Mouse (Mus musculus): ENCODE data around the gene Nes.

Gene Nes

GRCm38 (mm10) chr3:87949955-87950515 lies 20.8 kb upstream of the Nes start:
- no peak for DNase-seq (ENCODE audit: low read depth)

DNA sequence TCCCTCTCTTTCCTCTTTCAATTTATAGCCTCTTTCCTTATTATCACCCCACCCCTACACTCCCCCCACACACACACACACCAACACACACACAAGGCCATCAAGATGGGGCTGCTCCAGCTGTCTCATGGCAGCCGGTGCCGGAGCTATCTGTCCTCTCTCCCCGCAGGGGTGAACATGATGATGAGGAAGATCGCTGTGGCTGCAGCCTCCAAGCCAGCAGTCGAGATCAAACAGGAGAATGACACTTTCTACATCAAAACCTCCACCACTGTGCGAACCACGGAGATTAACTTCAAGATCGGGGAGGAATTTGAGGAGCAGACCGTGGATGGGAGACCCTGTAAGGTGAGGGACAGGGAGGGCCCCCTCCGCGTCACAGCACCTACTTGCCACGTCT lies 18.9 kb upstream of the Nes start:
- DNase-seq (ENCODE audit: low read depth): no peak

DNA sequence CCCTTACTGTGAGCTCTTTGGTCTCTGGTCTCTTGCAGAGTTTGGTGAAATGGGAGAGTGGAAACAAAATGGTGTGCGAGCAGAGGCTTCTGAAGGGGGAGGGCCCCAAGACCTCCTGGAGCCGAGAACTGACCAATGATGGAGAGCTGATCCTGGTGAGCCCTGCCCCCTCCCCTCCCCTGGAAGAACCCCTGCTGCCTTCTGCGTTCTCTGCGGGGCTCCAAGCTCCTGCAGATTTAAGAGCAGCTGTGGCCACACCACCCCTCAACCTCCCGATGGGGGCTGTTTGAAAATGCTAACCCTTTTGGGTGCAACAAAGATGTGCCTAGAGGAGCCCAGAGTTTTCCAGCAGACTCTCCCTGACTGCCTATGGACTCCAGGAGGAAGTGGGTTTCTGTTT lies 18.4 kb upstream of the Nes start:
- DNase-seq (ENCODE audit: low read depth): no peak

DNA sequence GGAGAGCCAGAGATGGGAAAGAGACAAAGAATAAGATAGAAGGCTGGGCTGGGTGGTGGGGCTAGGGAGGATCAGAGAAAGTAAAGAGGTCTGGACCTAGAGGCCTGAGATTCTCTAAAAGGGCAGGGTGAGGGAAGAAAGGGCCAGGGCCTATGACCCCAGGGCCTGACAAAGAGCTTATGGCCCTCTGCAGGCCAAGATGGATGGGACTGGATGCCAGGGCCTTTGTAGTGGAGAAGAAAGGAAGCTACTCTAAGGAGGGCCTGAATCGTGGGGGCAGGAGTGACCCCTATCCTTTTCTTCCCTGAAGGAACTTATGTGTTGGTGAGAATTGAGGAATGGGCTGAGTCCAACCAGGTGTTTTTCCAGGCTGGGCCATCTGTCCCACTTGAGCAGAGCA lies 12.8 kb upstream of the Nes start:
- DNase-seq (ENCODE audit: low read depth): no peak

GRCm38 (mm10) chr3:87958476-87958875 lies 12.4 kb upstream of the Nes start:
- no peak for DNase-seq (ENCODE audit: low read depth)

DNA sequence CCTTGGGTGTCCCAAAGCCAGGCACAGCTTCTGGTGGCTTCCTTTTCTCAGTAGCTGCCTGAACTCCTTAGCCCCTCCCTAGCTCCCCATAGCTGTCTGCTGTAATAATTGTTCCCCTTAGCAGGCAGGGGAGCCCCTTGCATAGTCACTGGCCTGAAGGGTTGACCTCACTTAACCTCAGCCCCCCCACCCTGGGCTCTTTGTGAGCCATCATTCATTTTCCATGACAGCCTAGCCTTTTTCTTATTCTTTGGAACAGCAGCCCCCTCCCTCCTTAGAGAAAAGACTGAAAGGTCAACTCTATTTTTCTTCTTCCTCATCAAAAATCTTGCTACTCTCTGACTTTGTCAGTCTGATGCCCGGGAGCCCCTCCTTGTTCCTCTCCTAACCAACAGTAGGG lies 11.9 kb upstream of the Nes start:
- no peak for DNase-seq (ENCODE audit: low read depth)

DNA sequence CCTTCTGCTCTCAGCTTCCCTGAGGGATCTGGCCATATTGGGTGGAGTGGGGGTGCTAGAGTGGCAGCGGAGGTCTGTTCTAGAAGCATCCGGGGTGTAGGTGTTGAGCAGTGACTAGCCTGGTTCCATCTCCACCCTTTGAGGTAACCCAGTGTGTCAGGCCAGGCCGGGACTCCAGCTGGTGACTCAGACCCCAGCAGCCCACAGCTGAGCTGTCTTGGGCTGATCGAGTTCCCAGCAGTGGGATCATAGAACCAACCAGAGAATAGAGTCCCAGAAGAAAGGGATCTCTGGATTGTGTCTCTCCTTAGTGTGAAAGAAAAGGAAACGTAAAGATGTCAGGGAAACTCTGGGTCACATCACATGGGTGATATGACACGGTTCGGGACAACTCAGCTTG lies 11.5 kb upstream of the Nes start:
- DNase-seq (ENCODE audit: low read depth): no peak

DNA sequence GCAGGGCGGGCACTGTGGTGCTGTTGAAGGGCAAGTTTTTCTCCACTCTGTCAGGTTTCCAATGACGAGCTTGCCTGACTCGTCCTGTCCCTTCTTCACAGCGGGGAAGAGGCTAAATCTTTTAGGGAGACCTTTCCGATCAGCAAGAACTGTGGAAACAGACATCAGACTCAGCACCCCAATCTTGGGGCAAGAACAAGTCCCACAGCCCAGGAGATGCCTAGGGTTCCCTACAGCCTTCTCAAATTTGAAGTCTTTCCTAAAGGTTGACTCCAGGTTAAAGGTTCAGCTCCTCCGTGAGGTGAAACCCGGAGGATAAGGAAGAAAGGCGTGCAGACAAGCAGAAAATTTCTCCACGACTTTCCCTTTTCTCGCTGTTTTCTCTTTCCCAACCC lies 10.7 kb upstream of the Nes start:
- DNase-seq (ENCODE audit: low read depth): no peak

- peak; percentile 85 for DNase-seq (ENCODE audit: low read depth)
Observed at GRCm38 (mm10) chr3:87960586-87961191, 10.2 kb upstream of the Nes start.

DNA sequence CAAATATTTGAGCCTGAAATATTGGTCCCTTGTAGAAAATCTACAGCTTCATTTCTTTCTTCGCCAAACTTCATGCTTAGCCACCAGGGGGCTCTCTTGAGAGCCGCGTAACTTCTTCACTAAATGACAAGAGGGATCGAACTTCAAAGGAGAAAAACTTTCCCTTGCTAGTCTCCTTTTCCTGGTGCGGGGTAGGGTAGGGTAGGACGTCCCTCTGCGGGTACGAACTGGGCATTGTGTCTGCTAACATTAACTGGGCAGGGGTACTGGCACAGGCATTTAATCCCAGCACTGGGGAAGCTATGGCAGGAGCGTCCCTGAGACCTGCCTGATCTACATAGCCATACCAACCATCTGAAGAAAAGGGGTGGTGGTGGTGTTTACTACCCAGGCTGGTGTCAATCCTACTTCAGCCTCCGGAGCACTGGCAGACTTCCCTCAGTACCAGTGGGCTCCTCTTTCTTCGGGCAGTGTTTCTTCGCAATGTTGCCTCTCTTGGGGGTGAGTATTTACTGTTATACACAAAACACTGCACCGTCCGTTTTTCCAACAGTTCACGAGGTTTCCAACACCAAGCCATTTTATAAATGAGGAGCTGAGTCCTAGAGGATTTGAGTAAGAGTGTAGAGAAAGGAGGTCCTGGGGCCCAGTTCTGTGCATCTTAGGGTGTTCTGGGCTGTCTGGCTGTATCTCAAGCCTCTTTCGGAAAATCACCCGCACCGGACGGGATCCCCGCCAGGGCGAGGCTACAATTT lies 517 bp upstream of the Nes start:
- no peak for DNase-seq (ENCODE audit: low read depth)

GRCm38 (mm10) chr3:87971489-87972202 lies 768 bp downstream of the Nes start:
- DNase-seq (ENCODE audit: low read depth): no peak

GRCm38 (mm10) chr3:87972203-87972664 lies 1.4 kb downstream of the Nes start:
- no peak for DNase-seq (ENCODE audit: low read depth)

- DNase-seq (ENCODE audit: low read depth): no peak
Observed at GRCm38 (mm10) chr3:87972776-87973175, 1.9 kb downstream of the Nes start.

GRCm38 (mm10) chr3:87973593-87974380 lies 2.9 kb downstream of the Nes start:
- no peak for DNase-seq (ENCODE audit: low read depth)

- no peak for DNase-seq (ENCODE audit: low read depth)
Observed at GRCm38 (mm10) chr3:87974381-87974987, 3.6 kb downstream of the Nes start.

- DNase-seq (ENCODE audit: low read depth): no peak
Observed at GRCm38 (mm10) chr3:87979493-87979892, 8.6 kb downstream of the Nes start.

DNA sequence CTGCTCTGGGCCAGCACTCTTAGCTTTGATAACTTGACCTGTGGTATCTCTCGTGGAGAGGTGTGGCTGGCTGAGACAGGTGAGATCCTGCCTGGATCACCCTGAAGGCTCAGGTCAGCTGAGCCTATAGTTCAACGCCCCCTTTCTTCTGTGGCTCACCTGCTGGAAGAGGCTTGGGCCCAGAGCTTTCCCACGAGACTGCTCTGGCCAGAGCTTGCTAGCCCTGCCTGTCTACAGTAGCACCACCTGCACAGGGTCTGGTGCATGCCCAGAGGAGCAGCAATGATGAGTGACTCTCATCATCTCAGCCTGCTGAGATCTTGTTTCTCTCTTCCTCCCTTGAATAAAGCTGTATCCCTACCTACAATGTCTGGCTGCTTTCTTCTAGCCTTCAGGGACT lies 9.2 kb downstream of the Nes start:
- DNase-seq (ENCODE audit: low read depth): no peak

DNA sequence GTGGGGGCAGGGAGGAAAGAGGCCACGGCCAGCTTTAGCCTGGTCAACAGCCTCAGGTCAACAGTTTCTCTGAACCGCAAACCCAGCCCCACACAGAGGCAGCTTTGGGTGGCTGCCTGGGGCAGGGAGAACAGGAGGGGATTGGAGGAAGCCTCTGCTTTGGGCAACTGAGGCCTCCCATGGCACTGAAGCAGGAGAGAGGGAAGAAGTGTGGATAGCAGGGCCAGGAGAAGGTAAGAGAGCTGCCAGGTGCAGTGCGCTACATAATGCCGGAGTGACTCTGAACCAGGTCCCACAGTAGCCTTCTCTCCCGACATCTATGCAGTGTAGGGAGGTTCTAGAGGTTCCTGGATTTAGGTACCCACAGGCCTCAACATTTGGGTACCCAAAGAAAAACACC lies 9.8 kb downstream of the Nes start:
- DNase-seq (ENCODE audit: low read depth): no peak

DNA sequence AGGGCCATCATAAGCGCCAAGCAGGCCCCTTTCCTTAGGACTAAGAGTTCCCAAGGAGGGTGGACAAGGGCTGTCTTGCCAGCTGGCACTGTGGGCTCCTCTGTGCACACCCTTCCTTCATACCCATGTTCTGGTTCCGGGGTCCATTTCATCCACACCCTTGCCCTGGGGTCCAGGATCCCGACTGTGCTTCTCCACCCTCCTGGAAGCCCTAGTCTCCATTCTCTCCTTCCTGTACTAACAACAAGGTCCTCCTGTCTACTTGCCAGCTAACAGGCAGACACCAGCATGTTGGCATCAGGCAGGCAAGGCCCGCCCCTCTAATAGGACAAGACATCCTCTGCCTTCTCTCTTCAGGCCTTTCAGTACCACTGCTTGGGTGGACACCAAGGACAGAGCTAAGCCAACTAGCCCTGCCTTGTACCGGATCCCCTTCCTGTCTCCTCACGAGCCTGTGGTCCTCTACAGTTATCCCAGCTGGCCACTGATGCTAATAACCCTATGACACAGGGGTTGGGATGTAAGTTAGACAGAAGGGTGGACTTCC lies 10.4 kb downstream of the Nes start:
- no peak for DNase-seq (ENCODE audit: low read depth)

- DNase-seq (ENCODE audit: low read depth): no peak
Observed at GRCm38 (mm10) chr3:87981894-87982835, 11.3 kb downstream of the Nes start.

Data from fibroblast of lung, adult 2 months (primary cell).